Mouse (Mus musculus) heart, postnatal 0 days (tissue): ENCODE data around the gene Ccdc3. TPM values are rescaled to one million over a fixed set of nuclear protein-coding genes. Genes with fewer than 3 reads are reported as not detected.

Source experiments
- ATAC-seq: fragments of 200-750 bp; cut with Nextera tagmentation; 2 replicates; pipeline ENCODE4 v1.8.0; 2017; ENCODE audit warnings: low read depth, moderate number of reproducible peaks, moderate library complexity; ENCODE audit not compliant: insufficient read depth
- DNase-seq: peaks from one replicate; pipeline ENCODE4 v3.0.0-alpha.2; 2016; ENCODE audit warnings: low spot score
- H3K27ac ChIP-seq: fragments of 300-500 bp; sonication (generic); 2 replicates; pipeline ENCODE4 v1.5.1; 2014; ENCODE audit warnings: low read depth, mild to moderate bottlenecking
- H3K27me3 ChIP-seq: fragments of 300-500 bp; sonication (generic); 2 replicates; pipeline ENCODE4 v1.6.1; 2014; ENCODE audit warnings: low read length, mixed read lengths; ENCODE audit not compliant: control insufficient read depth, insufficient read depth
- H3K36me3 ChIP-seq: fragments of 300-500 bp; sonication (generic); replicated peaks from 2 replicates; pipeline ENCODE4 v1.6.1; 2014; ENCODE audit warnings: low read length, mixed read lengths; ENCODE audit not compliant: control insufficient read depth, insufficient read depth
- H3K4me1 ChIP-seq: fragments of 300-500 bp; sonication (generic); 2 replicates; pipeline ENCODE4 v1.6.1; 2014; ENCODE audit warnings: antibody characterized with exemption; ENCODE audit not compliant: control insufficient read depth, insufficient read depth
- H3K4me2 ChIP-seq: fragments of 300-500 bp; sonication (generic); 2 replicates; pipeline ENCODE4 v1.6.1; 2014; ENCODE audit warnings: low read depth, mild to moderate bottlenecking, low read length, moderate library complexity
- H3K4me3 ChIP-seq: fragments of 300-500 bp; sonication (generic); 2 replicates; pipeline ENCODE4 v1.5.1; 2014; ENCODE audit warnings: low read depth, low read length
- H3K9ac ChIP-seq: fragments of 300-500 bp; sonication (generic); replicated peaks from 2 replicates; pipeline ENCODE4 v1.6.1; 2014; ENCODE audit warnings: low read depth, low read length, mixed read lengths
- H3K9me3 ChIP-seq: fragments of 300-500 bp; sonication (generic); replicated peaks from 2 replicates; pipeline ENCODE4 v1.6.1; 2016; ENCODE audit warnings: low read length; ENCODE audit not compliant: control insufficient read depth
- CTCF ChIP-seq: IDR thresholded peaks from 2 replicates; pipeline ENCODE4 v1.5.1; 2016; ENCODE audit warnings: antibody characterized with exemption, control low read depth, low read depth
- EP300 ChIP-seq: IDR thresholded peaks from 2 replicates; pipeline ENCODE4 v1.6.1; 2016; ENCODE audit warnings: antibody characterized with exemption, low read depth
- WGBS: fragments of 180-500 bp; shearing (Covaris S2); extraction: QIAGEN DNeasy Blood & Tissue Kit; methylation state at CpG from one replicate; pipeline ENCODE4 v1.1.7; 2014; 5-methylcytosine and 5-hydroxymethylcytosine counted together
- polyA plus RNA-seq: library from polyadenylated mRNA; unstranded; fragments of >200 nt; fragmentation: Nextera tagmentation; extraction: Ambion mirVana; gene quantifications from 2 replicates; pipeline ENCODE4 v1.2.1, GENCODE M21; 2015
- total RNA-seq: library from RNA; depleted of rRNA; stranded (reverse); fragments of >200 nt; gene quantifications from 2 replicates; pipeline ENCODE4 v1.2.3, GENCODE M21; 2014; ENCODE audit warnings: low replicate concordance

The Ccdc3 gene
- total and polyA plus RNA-seq, 2 experiments from 2014 or later: 3.7 to 9.7 TPM

GRCm38 (mm10) chr2:5166796-5167195 lies 29.2 kb downstream of the Ccdc3 start:
- Histone ChIP-seq H3K4me1 (no peaks in the 10 kb centered on the region), H3K36me3 (no peaks in the 10 kb centered on the region), H3K4me3 (no peak overlapping the region), H3K9me3 (no peaks in the 10 kb centered on the region), H3K27me3 (no peaks in the 10 kb centered on the region), H3K27ac (no peak overlapping the region), H3K4me2 (no peak overlapping the region), H3K9ac (no peak overlapping the region)
- TF ChIP-seq EP300 (no peak), CTCF (no peak)
- no peak for DNase-seq
- ATAC-seq: no peak
- WGBS: 88% methylated on average over 2 of the region's 2 CpGs

- ATAC-seq: no peak
- no peak overlapping the region for H3K27ac ChIP-seq
- no peak for TF ChIP-seq CTCF
- no peak for TF ChIP-seq EP300
- H3K9me3 ChIP-seq: no peaks in the 10 kb centered on the region
- no peaks in the 10 kb centered on the region for H3K36me3 ChIP-seq
- no peaks in the 10 kb centered on the region for H3K27me3 ChIP-seq
- no peaks in the 10 kb centered on the region for H3K4me1 ChIP-seq
- H3K4me2 ChIP-seq: no peak overlapping the region
- DNase-seq: no peak
- H3K4me3 ChIP-seq: no peak overlapping the region
- H3K9ac ChIP-seq: no peak overlapping the region
- 58% methylated on average over 4 of the region's 4 CpGs for WGBS
These were observed 33.2 kb downstream of the Ccdc3 start for GRCm38 (mm10) chr2:5170815-5171214.

GRCm38 (mm10) chr2:5171301-5172000 lies 33.9 kb downstream of the Ccdc3 start:
- DNase-seq (no peak), ATAC-seq (no peak)
- no peaks in the 10 kb centered on the region for H3K4me1 ChIP-seq
- no peak overlapping the region for H3K9ac ChIP-seq
- H3K9me3 ChIP-seq: no peaks in the 10 kb centered on the region
- no peak overlapping the region for H3K4me2 ChIP-seq
- H3K27ac ChIP-seq: no peak overlapping the region
- H3K27me3 ChIP-seq: no peaks in the 10 kb centered on the region
- no peak overlapping the region for H3K4me3 ChIP-seq
- WGBS: 77% methylated on average over 5 of the region's 5 CpGs
- no peaks in the 10 kb centered on the region for H3K36me3 ChIP-seq
- TF ChIP-seq CTCF (no peak), EP300 (no peak)

GRCm38 (mm10) chr2:5172773-5173172 lies 35.2 kb downstream of the Ccdc3 start:
- 63% methylated on average over 2 of the region's 2 CpGs for WGBS
- Histone ChIP-seq H3K9me3 (no peaks in the 10 kb centered on the region), H3K27me3 (no peaks in the 10 kb centered on the region), H3K36me3 (no peaks in the 10 kb centered on the region), H3K4me2 (no peak overlapping the region), H3K27ac (no peak overlapping the region), H3K4me1 (no peaks in the 10 kb centered on the region), H3K4me3 (no peak overlapping the region), H3K9ac (no peak overlapping the region)
- no peak for DNase-seq
- no peak for ATAC-seq
- TF ChIP-seq CTCF: no peak
- TF ChIP-seq EP300: no peak

GRCm38 (mm10) chr2:5174716-5175115 lies 37.1 kb downstream of the Ccdc3 start:
- DNase-seq (no peak), ATAC-seq (no peak)
- no peak overlapping the region for H3K4me2 ChIP-seq
- TF ChIP-seq EP300 (no peak), CTCF (no peak)
- no peaks in the 10 kb centered on the region for H3K9me3 ChIP-seq
- H3K27ac ChIP-seq: no peak overlapping the region
- H3K4me3 ChIP-seq: no peak overlapping the region
- H3K9ac ChIP-seq: no peak overlapping the region
- no peaks in the 10 kb centered on the region for H3K27me3 ChIP-seq
- no peaks in the 10 kb centered on the region for H3K36me3 ChIP-seq
- no peaks in the 10 kb centered on the region for H3K4me1 ChIP-seq
